Mouse (Mus musculus): Measurements from ENCODE around the gene Fasl. TPM values are rescaled to one million over a fixed set of nuclear protein-coding genes. Genes with fewer than 3 reads are reported as not detected.

Gene Fasl
- polyA plus RNA-seq, 1 experiment = not detected

DNA sequence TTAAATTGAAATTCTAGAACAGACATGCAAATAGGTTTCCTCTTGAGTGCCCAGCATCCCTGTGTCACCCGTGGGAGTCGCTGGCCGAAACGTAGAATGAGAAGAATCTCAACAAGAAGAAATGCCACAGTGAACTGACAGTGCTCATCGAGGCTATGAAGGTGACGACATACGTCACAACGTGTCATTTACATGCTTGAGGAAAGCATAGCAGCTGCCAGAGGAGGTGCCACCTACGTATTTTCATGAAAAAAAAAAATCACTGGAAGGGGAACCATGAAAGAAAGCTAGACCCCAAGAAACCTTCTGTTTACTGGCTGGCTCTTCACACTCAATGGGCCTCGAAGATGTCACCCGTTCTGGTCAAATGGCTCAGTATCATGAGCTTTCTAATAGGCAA is 54.0 kb downstream of the Fasl start:
- Histone ChIP-seq H3K27ac (ENCODE audit: insufficient read depth, low read depth, low read length) (no peak overlapping the region), H3K4me3 (ENCODE audit: insufficient read depth, low read depth, low read length) (no peak overlapping the region), H3K4me1 (ENCODE audit: control insufficient read depth, insufficient read depth, low read length) (no peaks in the 10 kb centered on the region)
- TF ChIP-seq POLR2A (IDR thresholded peaks at IDR 0.05; ENCODE audit: insufficient read depth, low read depth, low read length) = no peak
- no peak for TF ChIP-seq CTCF (IDR thresholded peaks at IDR 0.05; ENCODE audit: insufficient read depth, low read depth, low read length)
- 91% methylated on average over 11 of the region's 11 CpGs for WGBS

Other genes starting within 250 kb of the Fasl start
- gene Suco, start 88.2 kb upstream of the Fasl start, polyA plus RNA-seq (2012; ENCODE audit: insufficient read depth, insufficient read length, low replicate concordance, missing spikeins) = 72.2 TPM in 1 of 2 replicates, not detected in the other
- gene Pigc, start 180.7 kb upstream of the Fasl start, polyA plus RNA-seq (2012; ENCODE audit: insufficient read depth, insufficient read length, low replicate concordance, missing spikeins) = not detected in 2 replicates
- not detected in 2 replicates for gene 4930558K02Rik, start 191.1 kb upstream of the Fasl start, polyA plus RNA-seq (2012; ENCODE audit: insufficient read depth, insufficient read length, low replicate concordance, missing spikeins)

All from olfactory bulb, adult 2 months (tissue).